Mouse (Mus musculus) liver, postnatal 0 days (tissue): Measurements from ENCODE around the gene Psmd11.

Experiments
- CTCF ChIP-seq: sonication (generic); IDR thresholded peaks from 2 replicates; pipeline ENCODE4 v1.5.1; 2016; ENCODE audit warnings: antibody characterized with exemption, low read depth
- EP300 ChIP-seq: IDR thresholded peaks from 2 replicates; pipeline ENCODE4 v1.6.1; 2016; ENCODE audit warnings: antibody characterized with exemption, low read depth, mild to moderate bottlenecking

GRCm38 (mm10) chr11:80396617-80397016 lies 31.8 kb upstream of the Psmd11 start:
- no peak for TF ChIP-seq CTCF
- no peak for TF ChIP-seq EP300
